Mouse (Mus musculus): ENCODE results near the gene En2. TPM values are rescaled to one million over a fixed set of nuclear protein-coding genes. Genes with fewer than 3 reads are reported as not detected.

The En2 gene
- total RNA-seq (2021): under 1 TPM in 1 of 2 experiments, not detected in 1; 0.07 TPM

DNA sequence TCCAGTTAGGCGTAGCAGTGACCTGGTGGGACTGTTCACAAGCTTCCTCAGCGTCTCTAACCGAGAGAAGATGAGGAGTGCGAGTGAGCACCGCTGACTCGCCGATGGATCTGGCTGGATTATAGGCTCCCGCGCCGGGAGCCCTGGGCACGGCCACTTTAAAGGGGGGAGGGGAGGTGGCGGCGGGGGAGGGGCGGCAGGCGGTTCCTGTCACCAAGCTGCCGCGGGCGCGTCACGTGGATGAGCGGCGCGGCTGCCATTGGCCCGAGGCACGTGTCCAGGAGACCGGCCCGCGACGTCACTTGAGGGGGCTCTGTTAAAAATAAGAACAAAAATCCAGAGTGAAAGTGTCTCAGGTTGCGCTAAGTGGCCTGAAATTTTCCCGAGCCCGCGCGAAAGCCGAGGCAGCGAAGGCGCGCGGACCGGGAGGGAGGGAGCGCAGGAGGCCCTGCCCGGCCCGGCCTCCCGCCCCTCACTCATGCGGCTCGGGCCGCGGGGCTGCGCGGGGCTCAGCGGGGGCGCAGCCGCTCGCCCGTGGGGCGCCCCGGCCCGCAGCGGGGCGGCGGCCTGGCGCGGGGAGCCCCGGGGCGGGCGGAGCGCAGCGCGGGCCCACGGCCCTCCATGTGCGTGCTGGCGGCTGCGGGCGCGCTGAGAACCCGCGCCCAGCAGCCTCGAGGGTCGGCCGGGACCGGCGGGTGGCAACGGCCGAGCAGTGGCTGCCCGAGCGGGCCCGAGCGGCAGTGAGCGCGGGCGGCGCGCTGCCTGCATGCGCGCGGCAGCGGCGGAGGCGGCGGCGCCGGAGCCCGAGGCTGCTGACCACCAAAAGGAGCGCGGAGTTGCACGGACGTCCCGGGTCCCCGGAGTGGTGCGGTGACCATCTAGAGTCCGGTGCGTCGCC lies at the start of gene En2:
Gene En2 (plus strand): TSS at position 337 of the 898 bp plus-strand sequence.
- peak; percentile 54 to 55 for DNase-seq
- intact Hi-C loops (cut with DNase I): no loop called here

DNA sequence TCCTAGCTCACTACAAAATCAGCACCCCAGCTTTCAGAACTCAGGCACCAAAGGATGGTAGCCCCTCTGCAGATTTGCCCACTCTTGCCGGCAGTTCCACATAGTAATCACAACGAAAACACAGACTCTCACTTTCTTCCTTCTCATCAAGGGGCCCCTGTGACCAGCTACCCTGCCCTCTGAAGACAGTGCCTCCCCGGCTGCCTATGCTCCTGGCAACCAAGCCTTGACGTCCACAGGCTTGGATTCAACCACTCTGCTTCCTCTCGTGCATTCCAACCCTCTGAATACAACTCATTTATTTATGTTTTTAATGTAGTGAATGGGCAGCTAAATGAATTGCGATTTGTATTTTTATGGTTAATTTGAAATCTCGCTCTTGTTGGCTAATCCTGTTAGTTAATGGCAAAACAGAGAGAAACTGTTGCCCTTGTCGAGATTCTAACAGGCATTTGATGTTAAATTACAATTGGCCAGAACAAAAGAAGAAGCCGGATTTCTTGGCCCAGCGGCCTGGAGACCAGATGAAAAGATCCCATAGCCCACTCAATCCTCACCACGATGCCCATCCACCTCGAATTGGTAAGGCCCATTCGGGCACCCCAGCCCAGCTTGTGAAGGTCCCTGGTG lies 48.1 kb upstream of the En2 start:
- intact Hi-C loops (cut with DNase I): no loop called here

DNA sequence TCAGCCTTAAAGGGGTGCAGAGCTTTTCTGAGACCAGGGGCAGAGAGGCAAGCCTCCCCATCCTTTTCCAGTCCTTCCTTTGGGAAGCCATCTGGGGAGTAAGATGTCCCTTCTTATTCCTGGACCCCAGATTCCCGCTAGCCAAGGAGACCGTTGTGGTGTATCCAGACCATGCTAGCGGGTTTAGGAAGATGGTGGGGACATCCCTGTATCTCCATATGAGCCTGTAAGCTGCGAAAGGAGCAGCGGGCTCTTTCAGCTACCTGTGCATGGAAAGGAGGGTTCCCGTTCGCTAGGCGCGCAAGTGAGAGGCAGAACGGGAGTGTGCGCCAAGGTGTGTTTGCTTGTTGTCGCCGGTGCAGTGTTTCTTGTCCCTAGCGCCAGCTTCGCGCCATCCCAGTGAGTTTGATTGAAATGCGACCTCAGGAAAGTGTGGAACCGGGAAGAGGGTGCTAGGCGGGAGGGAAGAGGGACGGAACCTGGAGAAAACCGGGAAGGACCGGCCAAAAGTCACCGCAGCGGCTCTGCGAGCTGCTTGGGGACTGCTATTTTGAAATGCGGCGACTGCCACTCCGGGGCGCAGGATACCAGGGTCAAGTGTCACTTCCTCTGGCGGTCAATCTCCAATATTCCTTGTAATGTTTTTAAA lies 47.5 kb upstream of the En2 start:
- intact Hi-C loops (cut with DNase I): no loop called here
- DNase-seq: peak in 1 of 2 experiments; percentile 19

More for the DNA sequence above, 48.1 kb upstream of the En2 start:
- DNase-seq: no peak

- DNase-seq: no peak
- intact Hi-C loops (cut with DNase I): no loop called here
Measured at GRCm38 (mm10) chr5:28118531-28118925, 47.0 kb upstream of the En2 start.

- no peak for DNase-seq
- intact Hi-C loops (cut with DNase I): no loop called here
Measured at GRCm38 (mm10) chr5:28119576-28119975, 45.9 kb upstream of the En2 start.

GRCm38 (mm10) chr5:28122491-28123454 lies 42.7 kb upstream of the En2 start:
- peak; percentile 72 to 79 for DNase-seq
- intact Hi-C loops (cut with DNase I): loop anchor here (2.0 kb wide), 1 partner anchor 266 kb away; no protein-coding TSS in a partner anchor

GRCm38 (mm10) chr5:28123455-28123825 lies 42.1 kb upstream of the En2 start:
- intact Hi-C loops (cut with DNase I): loop anchor here (2.0 kb wide), 1 partner anchor 265 kb away; no protein-coding TSS in a partner anchor
- no peak for DNase-seq

DNA sequence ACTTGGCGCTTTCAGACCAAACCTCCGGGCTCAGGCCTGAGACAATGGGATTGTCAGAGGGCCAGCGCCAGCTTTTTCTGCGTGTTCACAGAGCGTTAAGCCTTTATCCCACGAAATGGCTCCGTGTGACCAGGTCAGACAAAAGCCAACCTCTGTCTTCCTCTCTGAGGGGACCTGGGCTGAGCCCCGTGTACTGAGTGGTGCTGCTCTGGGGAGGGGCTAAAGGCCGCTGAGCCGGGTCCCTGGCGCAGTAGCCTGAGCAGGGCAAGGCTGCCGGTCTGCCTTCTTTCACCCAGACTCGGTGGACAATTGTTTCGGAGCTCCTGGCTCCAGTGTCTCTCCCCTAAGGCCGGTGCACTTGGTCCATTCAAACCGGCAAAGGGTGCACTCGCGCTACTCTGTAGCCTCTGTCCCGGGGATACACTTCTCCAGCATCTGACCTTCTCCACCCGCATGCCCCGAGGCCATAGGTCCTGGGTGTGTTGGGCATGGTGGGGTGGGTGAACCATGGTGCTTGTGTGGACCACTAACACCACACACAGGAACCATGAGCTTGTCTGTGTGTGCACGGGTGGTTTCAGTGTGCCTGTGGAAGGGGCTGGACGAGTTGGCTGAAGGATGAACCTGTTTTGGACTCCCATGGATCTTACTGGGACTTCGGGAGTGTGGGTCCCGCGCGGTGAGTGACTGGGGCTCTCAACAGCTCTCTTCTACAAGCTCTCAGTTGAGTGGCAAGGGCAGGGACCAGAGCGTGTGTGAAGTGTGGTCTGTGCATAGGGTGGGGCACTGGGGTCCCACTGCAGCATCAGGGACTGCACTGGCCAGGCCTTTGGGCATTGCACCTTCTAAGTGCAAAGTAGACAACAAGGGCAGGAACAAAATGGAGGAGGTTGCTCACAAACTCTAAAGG lies 40.9 kb upstream of the En2 start:
- intact Hi-C loops (cut with DNase I): no loop called here
- no peak for DNase-seq

DNA sequence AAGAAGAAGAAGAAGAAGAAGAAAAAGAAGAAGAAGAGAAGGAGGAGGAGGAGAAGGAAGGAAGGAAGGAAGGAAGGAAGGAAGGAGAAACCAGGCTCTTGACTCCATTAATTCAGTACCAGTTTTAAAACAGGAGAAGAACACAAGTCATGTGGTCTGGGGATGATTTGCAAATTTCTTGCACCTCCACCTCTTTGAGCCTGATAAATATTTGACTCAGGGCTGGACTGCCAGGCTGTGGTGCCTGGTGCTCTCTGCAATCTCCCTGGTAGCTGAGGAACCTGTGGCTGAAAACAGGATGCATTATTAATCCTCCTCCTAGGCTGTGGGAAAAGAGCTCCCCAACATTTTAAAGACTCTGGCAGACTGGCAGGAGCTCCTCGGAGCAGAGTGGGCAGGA lies 36.6 kb upstream of the En2 start:
- no peak for DNase-seq
- intact Hi-C loops (cut with DNase I): no loop called here

DNA sequence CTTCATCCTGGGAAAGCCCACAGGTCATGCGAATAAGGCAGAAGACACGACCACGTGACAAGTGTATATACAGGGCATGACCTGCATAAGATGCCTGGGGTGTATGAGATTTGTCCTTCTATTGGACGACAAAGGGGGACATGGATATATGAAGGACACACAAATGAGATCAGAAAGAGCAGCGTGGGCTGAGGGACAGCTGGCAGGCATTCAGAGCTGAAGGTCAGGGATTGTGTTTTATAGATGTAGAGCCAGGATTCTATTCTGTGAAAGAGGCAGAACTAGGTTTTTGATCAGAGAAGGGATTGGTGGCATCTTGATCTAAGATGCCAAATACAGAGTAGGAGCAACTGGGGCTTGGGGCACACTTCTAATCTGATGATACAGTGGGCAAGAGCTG lies 33.3 kb upstream of the En2 start:
- intact Hi-C loops (cut with DNase I): no loop called here
- DNase-seq: no peak

GRCm38 (mm10) chr5:28136438-28136837 lies 29.1 kb upstream of the En2 start:
- DNase-seq: no peak
- intact Hi-C loops (cut with DNase I): no loop called here

GRCm38 (mm10) chr5:28144555-28144954 lies 20.9 kb upstream of the En2 start:
- no peak for DNase-seq
- intact Hi-C loops (cut with DNase I): no loop called here

GRCm38 (mm10) chr5:28146018-28146417 lies 19.5 kb upstream of the En2 start:
- no peak for DNase-seq
- intact Hi-C loops (cut with DNase I): no loop called here

- no peak for DNase-seq
- intact Hi-C loops (cut with DNase I): no loop called here
Measured at GRCm38 (mm10) chr5:28148473-28148872, 17.0 kb upstream of the En2 start.

GRCm38 (mm10) chr5:28149436-28149835 lies 16.1 kb upstream of the En2 start:
- intact Hi-C loops (cut with DNase I): no loop called here
- no peak for DNase-seq

DNA sequence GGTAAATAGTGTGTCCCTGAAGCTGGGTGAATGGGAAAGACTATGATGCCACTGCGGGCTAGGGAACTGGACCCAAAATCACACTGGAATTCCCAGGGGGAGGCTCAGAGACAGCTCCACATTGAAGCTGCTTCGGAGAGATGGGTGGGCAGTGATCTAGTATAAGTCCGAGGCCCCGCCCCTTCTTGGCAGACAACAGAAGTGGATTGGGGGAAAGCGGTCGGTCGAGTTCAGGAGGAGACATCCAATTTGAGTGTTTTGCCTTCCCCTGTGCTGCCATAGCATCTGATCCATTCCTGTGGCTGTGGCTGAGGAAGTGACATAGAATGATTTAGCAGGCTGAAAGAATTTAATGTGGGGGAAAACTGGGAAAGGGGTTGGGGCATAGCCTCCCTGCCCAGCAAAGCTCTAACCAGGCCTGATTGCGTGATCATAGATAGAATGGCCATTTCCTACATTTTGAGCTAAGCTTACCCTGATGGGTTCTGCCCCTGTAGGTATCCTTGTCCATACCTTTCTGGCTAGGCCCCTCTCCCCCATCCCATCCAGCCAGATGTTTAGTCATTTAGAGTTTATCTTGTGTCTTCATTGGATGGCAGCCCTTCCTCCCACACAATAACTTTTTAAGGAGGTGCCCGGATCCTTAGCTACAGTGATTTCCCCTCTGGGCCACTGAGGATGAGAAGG lies 8.3 kb upstream of the En2 start:
- intact Hi-C loops (cut with DNase I): no loop called here
- DNase-seq: no peak

DNA sequence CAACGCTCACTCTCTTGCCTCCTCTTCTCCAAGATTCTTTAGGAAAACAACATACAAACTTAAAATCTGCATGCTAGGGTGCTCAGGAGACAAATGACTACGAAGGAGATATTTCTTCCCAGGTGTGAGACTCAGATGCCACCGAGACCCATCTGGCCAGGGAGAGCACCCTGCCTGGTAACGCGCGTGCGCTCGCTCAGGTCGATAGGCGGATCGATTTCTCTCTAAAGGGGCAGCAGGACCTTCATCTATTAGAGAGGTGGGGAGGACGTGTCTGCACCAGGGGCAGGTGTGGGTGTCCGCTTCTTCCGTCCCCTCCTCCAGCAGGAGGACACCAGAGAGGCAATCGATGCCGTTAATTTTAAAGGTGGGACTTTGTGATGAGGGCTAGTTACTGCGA lies 7.7 kb upstream of the En2 start:
- no peak for DNase-seq
- intact Hi-C loops (cut with DNase I): no loop called here

- no peak for DNase-seq
- intact Hi-C loops (cut with DNase I): no loop called here
Measured at GRCm38 (mm10) chr5:28158308-28159071, 7.0 kb upstream of the En2 start.

Data from heart, postnatal 10 days (tissue).